Mouse (Mus musculus) megakaryocyte, embryonic 14.5 days (primary cell): ENCODE data around the gene Gm17416.

Experiments
- FLI1 ChIP-seq: IDR thresholded peaks from 2 replicates; pipeline ENCODE4 v1.6.1; 2012; ENCODE audit warnings: low read length, inconsistent platforms, mixed read lengths
- GATA1 ChIP-seq: IDR thresholded peaks from 3 replicates; pipeline ENCODE4 v1.6.1; 2012; ENCODE audit warnings: mixed read lengths, low read length, inconsistent platforms, borderline replicate concordance

GRCm38 (mm10) chr2:152572114-152572794 lies 3.1 kb downstream of the Gm17416 start, which contains the start of gene Defb21:
- TF ChIP-seq GATA1 (no peak), FLI1 (no peak)
